Mouse (Mus musculus): ENCODE results near the gene Spire2. TPM values are rescaled to one million over a fixed set of nuclear protein-coding genes. Genes with fewer than 3 reads are reported as not detected.

Gene Spire2
- polyA plus RNA-seq (2015; fragmentation: Illumina TruSeq; extraction: RNeasy Lipid Tissue Mini Kit (QIAGEN cat#74804); ENCODE audit: low read depth, low replicate concordance), result 18.7 TPM

DNA sequence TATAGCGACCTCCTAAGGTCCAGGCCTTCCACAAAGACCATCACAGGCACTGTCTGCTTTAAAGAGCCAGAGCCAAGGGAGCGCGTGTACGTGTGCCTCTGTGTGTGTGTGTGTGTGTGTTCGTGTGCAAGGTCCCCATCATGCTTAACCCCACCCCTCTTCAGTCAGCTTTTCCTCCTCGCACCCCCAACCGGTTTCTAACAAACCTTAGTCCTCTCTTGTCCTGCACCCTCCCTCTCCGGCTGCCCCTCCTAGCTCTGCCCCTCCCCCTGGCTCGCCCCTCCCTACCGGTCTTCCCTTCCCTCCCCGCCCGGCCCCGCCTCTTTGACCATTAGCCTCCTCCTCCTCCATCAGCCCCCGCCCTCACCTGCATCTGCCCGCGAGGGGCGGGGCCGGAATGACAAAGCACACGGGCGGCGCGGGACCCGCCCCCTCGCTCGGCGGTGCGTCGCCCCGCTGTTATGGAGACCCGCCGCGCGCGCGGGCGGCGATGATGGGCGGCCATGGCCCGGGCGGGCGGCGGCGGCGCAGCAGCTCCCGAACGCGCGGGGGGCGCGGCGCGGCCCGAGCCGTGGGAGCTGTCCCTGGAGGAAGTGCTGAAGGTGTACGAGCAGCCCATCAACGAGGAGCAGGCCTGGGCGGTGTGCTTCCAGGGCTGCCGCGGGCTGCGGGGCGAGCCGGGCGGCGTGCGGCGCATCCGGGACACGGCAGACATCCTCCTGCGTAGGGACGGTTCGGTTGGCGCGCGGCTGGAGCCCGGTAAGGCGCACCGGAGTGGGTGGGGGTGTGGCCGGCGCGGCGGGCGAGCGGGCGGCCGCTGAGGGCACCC, at the start of gene Spire2:
Spire2 (plus strand) TSS at position 452 of the 829 bp plus-strand sequence.

DNA sequence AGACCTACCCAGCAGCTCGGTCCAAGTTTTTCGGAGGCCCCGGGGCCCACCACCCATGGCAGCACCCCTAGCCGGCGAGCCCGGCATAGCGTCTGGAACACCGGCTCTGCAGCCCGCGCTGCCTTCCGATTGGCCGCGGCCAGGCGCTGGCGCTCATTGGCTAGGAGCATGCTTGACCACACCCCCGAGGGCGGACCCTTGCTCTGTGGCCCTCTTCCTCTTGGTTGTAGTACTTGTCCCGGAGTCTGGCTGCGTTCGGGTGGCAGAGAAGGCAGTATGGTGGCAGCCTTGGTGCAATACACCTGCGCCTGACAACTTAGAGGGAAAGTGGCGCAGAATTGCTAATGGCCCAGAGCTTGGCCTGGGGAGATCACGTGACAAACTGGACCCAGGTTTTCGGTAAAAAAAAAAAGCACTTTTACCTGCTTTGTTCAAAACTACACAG, 14.0 kb upstream of the Spire2 start, which contains the start of gene Fanca:
Fanca (minus strand) TSS at position 110 of the 445 bp plus-strand sequence.

DNA sequence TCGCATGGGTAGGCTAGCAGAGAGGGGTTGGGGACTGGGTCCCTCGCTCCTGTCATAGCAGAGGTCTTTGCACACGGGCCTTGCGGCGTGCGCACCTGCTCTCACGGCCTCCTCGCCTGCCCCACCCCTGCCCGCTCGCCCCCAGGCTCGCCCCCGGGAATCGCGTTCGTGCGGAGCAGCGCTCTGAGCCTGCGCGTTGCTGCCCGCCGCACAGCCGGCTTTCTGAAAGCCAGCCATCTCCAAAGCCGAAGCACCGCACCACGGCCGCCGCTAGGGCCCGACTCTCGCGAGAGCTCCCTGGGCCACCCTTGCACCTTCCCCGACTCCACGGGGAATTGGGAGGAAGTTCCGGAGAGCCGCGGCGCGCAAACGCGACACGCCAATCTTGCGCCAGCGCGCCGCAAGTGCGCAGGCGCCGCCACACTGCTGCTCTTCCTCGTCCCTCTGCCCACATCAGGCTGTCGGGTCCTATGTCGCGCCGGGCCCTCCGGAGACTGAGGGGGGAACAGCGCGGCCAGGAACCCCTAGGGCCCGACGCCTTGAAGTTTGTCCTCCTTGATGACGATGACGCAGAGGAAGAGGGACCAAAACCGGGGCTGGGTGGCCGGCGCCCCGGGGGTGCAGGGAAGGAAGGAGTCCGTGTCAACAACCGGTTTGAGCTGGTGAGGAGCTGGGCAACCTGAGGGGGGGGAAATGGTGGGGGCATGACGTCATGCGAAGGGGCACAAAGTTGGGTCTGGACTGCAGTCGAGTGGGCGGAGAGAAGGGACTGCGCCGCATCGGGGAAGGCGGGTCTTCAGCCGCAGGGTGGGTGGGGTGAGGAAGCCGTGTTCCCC, 41.1 kb downstream of the Spire2 start, which contains the start of gene Tcf25:
Tcf25 (plus strand) TSS at position 351 of the 836 bp plus-strand sequence.

DNA sequence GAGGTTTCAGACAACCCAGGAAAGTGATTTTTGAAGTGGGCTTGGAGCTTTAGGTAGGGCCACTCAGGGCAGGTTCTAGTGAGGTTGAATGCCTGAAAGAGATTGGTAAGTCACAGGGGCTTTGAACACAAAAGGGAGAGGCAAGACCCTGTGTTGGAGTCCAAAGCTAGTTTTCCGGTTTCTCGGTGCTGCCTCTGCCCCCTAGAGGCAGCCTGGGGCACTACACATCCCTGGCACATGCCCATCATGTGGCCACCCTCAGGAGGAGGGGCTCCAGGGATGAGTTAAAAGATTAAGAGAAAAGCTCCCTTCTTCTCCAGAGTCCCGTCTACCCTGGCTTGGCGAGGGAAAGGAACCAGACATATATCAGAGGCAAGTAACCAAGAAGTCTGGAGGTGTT, 74.3 kb downstream of the Spire2 start, which contains the start of gene Mc1r:
Mc1r (plus strand) TSS at position 322 of the 400 bp plus-strand sequence.

DNA sequence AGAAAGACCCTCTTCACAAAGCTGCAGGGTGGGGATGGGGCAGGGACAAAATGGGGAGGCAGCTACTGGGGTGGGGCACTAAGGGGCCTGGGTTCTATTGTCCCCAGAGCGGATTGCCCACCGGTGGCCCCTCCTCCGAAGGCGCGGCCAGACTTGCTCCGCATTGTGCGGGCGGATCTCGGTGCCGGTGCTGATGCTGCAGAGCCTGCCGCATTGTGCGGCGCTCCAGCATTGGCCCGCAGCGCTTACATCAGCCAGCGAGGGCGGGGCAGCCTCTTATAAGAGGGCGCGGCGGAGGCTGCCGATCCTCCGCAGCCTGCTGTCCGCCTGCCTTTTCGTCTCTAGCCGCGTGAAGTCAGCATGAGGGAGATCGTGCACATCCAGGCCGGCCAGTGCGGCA, 78.7 kb downstream of the Spire2 start, which contains the start of gene Tubb3:
Tubb3 (plus strand) TSS at position 179 of the 400 bp plus-strand sequence.

Other genes with a start within 250 kb of the Spire2 start
- gene Rpl13, start 230.4 kb upstream of the Spire2 start, polyA plus RNA-seq (2015; fragmentation: Illumina TruSeq; extraction: RNeasy Lipid Tissue Mini Kit (QIAGEN cat#74804); ENCODE audit: low read depth, low replicate concordance), result 765 TPM
- gene Cpne7, start 215.3 kb upstream of the Spire2 start, polyA plus RNA-seq (2015; fragmentation: Illumina TruSeq; extraction: RNeasy Lipid Tissue Mini Kit (QIAGEN cat#74804); ENCODE audit: low read depth, low replicate concordance), result 68.1 TPM
- 0.31 TPM for gene Sult5a1, start 174.4 kb upstream of the Spire2 start, polyA plus RNA-seq (2015; fragmentation: Illumina TruSeq; extraction: RNeasy Lipid Tissue Mini Kit (QIAGEN cat#74804); ENCODE audit: low read depth, low replicate concordance)
- 0.67 TPM for gene Dpep1, start 146.5 kb upstream of the Spire2 start, polyA plus RNA-seq (2015; fragmentation: Illumina TruSeq; extraction: RNeasy Lipid Tissue Mini Kit (QIAGEN cat#74804); ENCODE audit: low read depth, low replicate concordance)
- gene Chmp1a, start 120.0 kb upstream of the Spire2 start, polyA plus RNA-seq (2015; fragmentation: Illumina TruSeq; extraction: RNeasy Lipid Tissue Mini Kit (QIAGEN cat#74804); ENCODE audit: low read depth, low replicate concordance), result 109 TPM
- gene Spata33, start 119.9 kb upstream of the Spire2 start, polyA plus RNA-seq (2015; fragmentation: Illumina TruSeq; extraction: RNeasy Lipid Tissue Mini Kit (QIAGEN cat#74804); ENCODE audit: low read depth, low replicate concordance), result 7.8 TPM
- 98.4 TPM for gene Cdk10, start 107.9 kb upstream of the Spire2 start, polyA plus RNA-seq (2015; fragmentation: Illumina TruSeq; extraction: RNeasy Lipid Tissue Mini Kit (QIAGEN cat#74804); ENCODE audit: low read depth, low replicate concordance)
- 35.3 TPM for gene Spata2l, start 96.5 kb upstream of the Spire2 start, polyA plus RNA-seq (2015; fragmentation: Illumina TruSeq; extraction: RNeasy Lipid Tissue Mini Kit (QIAGEN cat#74804); ENCODE audit: low read depth, low replicate concordance)
- 15.7 TPM for gene Zfp276, start 78.5 kb upstream of the Spire2 start, polyA plus RNA-seq (2015; fragmentation: Illumina TruSeq; extraction: RNeasy Lipid Tissue Mini Kit (QIAGEN cat#74804); ENCODE audit: low read depth, low replicate concordance)
- gene Vps9d1, start 78.4 kb upstream of the Spire2 start, polyA plus RNA-seq (2015; fragmentation: Illumina TruSeq; extraction: RNeasy Lipid Tissue Mini Kit (QIAGEN cat#74804); ENCODE audit: low read depth, low replicate concordance), result 45.1 TPM
- gene Fanca, start 14.1 kb upstream of the Spire2 start, polyA plus RNA-seq (2015; fragmentation: Illumina TruSeq; extraction: RNeasy Lipid Tissue Mini Kit (QIAGEN cat#74804); ENCODE audit: low read depth, low replicate concordance), result 3.4 TPM
- gene Tcf25, start 41.0 kb downstream of the Spire2 start, polyA plus RNA-seq (2015; fragmentation: Illumina TruSeq; extraction: RNeasy Lipid Tissue Mini Kit (QIAGEN cat#74804); ENCODE audit: low read depth, low replicate concordance), result 576 TPM
- gene Mc1r, start 74.4 kb downstream of the Spire2 start, polyA plus RNA-seq (2015; fragmentation: Illumina TruSeq; extraction: RNeasy Lipid Tissue Mini Kit (QIAGEN cat#74804); ENCODE audit: low read depth, low replicate concordance), result not detected
- 447 TPM for gene Tubb3, start 78.7 kb downstream of the Spire2 start, polyA plus RNA-seq (2015; fragmentation: Illumina TruSeq; extraction: RNeasy Lipid Tissue Mini Kit (QIAGEN cat#74804); ENCODE audit: low read depth, low replicate concordance)
- 41.9 TPM for gene Def8, start 90.8 kb downstream of the Spire2 start, polyA plus RNA-seq (2015; fragmentation: Illumina TruSeq; extraction: RNeasy Lipid Tissue Mini Kit (QIAGEN cat#74804); ENCODE audit: low read depth, low replicate concordance)
- gene Afg3l1, start 145.2 kb downstream of the Spire2 start, polyA plus RNA-seq (2015; fragmentation: Illumina TruSeq; extraction: RNeasy Lipid Tissue Mini Kit (QIAGEN cat#74804); ENCODE audit: low read depth, low replicate concordance), result 16.0 TPM
- gene Dbndd1, start 182.8 kb downstream of the Spire2 start, polyA plus RNA-seq (2015; fragmentation: Illumina TruSeq; extraction: RNeasy Lipid Tissue Mini Kit (QIAGEN cat#74804); ENCODE audit: low read depth, low replicate concordance), result 27.7 TPM
- 24.2 TPM for gene Gas8, start 186.1 kb downstream of the Spire2 start, polyA plus RNA-seq (2015; fragmentation: Illumina TruSeq; extraction: RNeasy Lipid Tissue Mini Kit (QIAGEN cat#74804); ENCODE audit: low read depth, low replicate concordance)

All from brain, adult 10 weeks (tissue).